Mouse (Mus musculus) limb, embryonic 14.5 days (tissue): ENCODE data around the gene 4930404H24Rik. TPM values are rescaled to one million over a fixed set of nuclear protein-coding genes. Genes with fewer than 3 reads are reported as not detected.
"Not testable (repeated sequence)": the region's sequence is repeated elsewhere in the genome, so short reads cannot be mapped to it uniquely, and the experiment has no call there.

Experiments used
- ATAC-seq: fragments of 200-750 bp; cut with Nextera tagmentation; 2 replicates; pipeline ENCODE4 v1.8.0; 2017; ENCODE audit warnings: low read depth, moderate number of reproducible peaks, moderate TSS enrichment; ENCODE audit not compliant: low FRiP score
- DNase-seq: peaks from one replicate; pipeline ENCODE4 v3.0.0-alpha.2; 2015; ENCODE audit warnings: low spot score
- H3K27ac ChIP-seq: fragments of 300-500 bp; sonication (generic); replicated peaks from 2 replicates; pipeline ENCODE4 v1.5.1; 2014; ENCODE audit warnings: low read depth, mild to moderate bottlenecking, low read length, moderate library complexity, mixed read lengths
- H3K27me3 ChIP-seq: fragments of 300-500 bp; sonication (generic); 2 replicates; pipeline ENCODE4 v1.6.1; 2014; ENCODE audit warnings: low read length, mixed read lengths; ENCODE audit not compliant: control insufficient read depth, insufficient read depth
- H3K36me3 ChIP-seq: fragments of 300-500 bp; sonication (generic); 2 replicates; pipeline ENCODE4 v1.6.1; 2014; ENCODE audit warnings: mild to moderate bottlenecking, low read length, moderate library complexity, mixed read lengths; ENCODE audit not compliant: control insufficient read depth, insufficient read depth
- H3K4me1 ChIP-seq: fragments of 300-500 bp; sonication (generic); 2 replicates; pipeline ENCODE4 v1.6.1; 2014; ENCODE audit warnings: antibody characterized with exemption, low read length, mixed read lengths; ENCODE audit not compliant: control insufficient read depth, insufficient read depth
- H3K4me2 ChIP-seq: fragments of 300-500 bp; sonication (generic); replicated peaks from 2 replicates; pipeline ENCODE4 v1.6.1; 2014; ENCODE audit warnings: low read depth, mild to moderate bottlenecking, low read length, moderate library complexity; ENCODE audit not compliant: severe bottlenecking
- H3K4me3 ChIP-seq: fragments of 300-500 bp; sonication (generic); replicated peaks from 2 replicates; pipeline ENCODE4 v1.5.1; 2014; ENCODE audit warnings: low read length
- H3K9ac ChIP-seq: fragments of 300-500 bp; sonication (generic); 2 replicates; pipeline ENCODE4 v1.6.1; 2014; ENCODE audit warnings: mild to moderate bottlenecking, low read depth, low read length, moderate library complexity; ENCODE audit not compliant: severe bottlenecking
- H3K9me3 ChIP-seq: fragments of 300-500 bp; sonication (generic); 2 replicates; pipeline ENCODE4 v1.6.1; 2016; ENCODE audit warnings: low read length; ENCODE audit not compliant: control insufficient read depth
- POLR2A ChIP-seq: fragments of 200-500 bp; IDR thresholded peaks from 2 replicates; pipeline ENCODE4 v1.8.0; 2012; ENCODE audit warnings: inconsistent platforms, mild to moderate bottlenecking, moderate library complexity, borderline replicate concordance; ENCODE audit not compliant: insufficient read depth, insufficient read length; ENCODE audit errors: extremely low read depth
- WGBS: fragments of 180-500 bp; shearing (Covaris S2); extraction: QIAGEN DNeasy Blood & Tissue Kit; methylation state at CpG from one replicate; pipeline ENCODE4 v1.1.7; 2014; 5-methylcytosine and 5-hydroxymethylcytosine counted together
- polyA plus RNA-seq, 2 experiments: library from polyadenylated mRNA; depleted of rRNA in 1 of 2; stranded (reverse) in 1 of 2; unstranded in 1 of 2; fragments of >200 nt; fragmentation: Nextera tagmentation in 1 of 2; extraction: Ambion mirVana in 1 of 2; gene quantifications; 2 replicates each; pipeline versions ENCODE4 v1.2.1 to v1.2.3; 2012 to 2014

Gene 4930404H24Rik
- polyA plus RNA-seq, 2 experiments: not detected

- no peak for TF ChIP-seq POLR2A
- H3K36me3 ChIP-seq: no peaks in the 10 kb centered on the region
- DNase-seq (no peak), ATAC-seq (no peak)
- no peak overlapping the region for H3K27ac ChIP-seq
- 15% methylated on average over 6 of the region's 6 CpGs for WGBS
- no peaks in the 10 kb centered on the region for H3K9me3 ChIP-seq
- no peak overlapping the region for H3K4me3 ChIP-seq
- H3K4me2 ChIP-seq: no peak overlapping the region
- H3K4me1 ChIP-seq: peaks cover 11% of the 10 kb centered on the region
- H3K9ac ChIP-seq: no peak overlapping the region
- peaks cover 17% of the 10 kb centered on the region for H3K27me3 ChIP-seq
These were observed 1.2 kb downstream of the 4930404H24Rik start for GRCm38 (mm10) chr2:153493781-153494292.

- WGBS: 13% methylated on average over 9 of the region's 9 CpGs
- Histone ChIP-seq H3K9me3 (no peaks in the 10 kb centered on the region), H3K36me3 (no peaks in the 10 kb centered on the region), H3K27ac (no peak overlapping the region), H3K4me3 (no peak overlapping the region), H3K4me1 (peaks cover 11% of the 10 kb centered on the region), H3K27me3 (peaks cover 17% of the 10 kb centered on the region), H3K4me2 (no peak overlapping the region), H3K9ac (no peak overlapping the region)
- DNase-seq (no peak), ATAC-seq (no peak)
- no peak for TF ChIP-seq POLR2A
These were observed 1.8 kb downstream of the 4930404H24Rik start for GRCm38 (mm10) chr2:153494293-153494811.

GRCm38 (mm10) chr2:153495391-153495790 is 2.8 kb downstream of the 4930404H24Rik start:
- H3K36me3 ChIP-seq, H3K9ac ChIP-seq, H3K4me2 ChIP-seq, ATAC-seq, H3K4me3 ChIP-seq, H3K27ac ChIP-seq, H3K9me3 ChIP-seq, DNase-seq: not testable (repeated sequence)
- H3K27me3 ChIP-seq: peaks cover 17% of the 10 kb centered on the region
- 93% methylated on average over 4 of the region's 4 CpGs for WGBS
- peaks cover 11% of the 10 kb centered on the region for H3K4me1 ChIP-seq

GRCm38 (mm10) chr2:153495818-153496217 is 3.2 kb downstream of the 4930404H24Rik start:
- no peaks in the 10 kb centered on the region for H3K9me3 ChIP-seq
- no peaks in the 10 kb centered on the region for H3K36me3 ChIP-seq
- H3K4me1 ChIP-seq: peaks cover 11% of the 10 kb centered on the region
- no peak for ATAC-seq
- TF ChIP-seq POLR2A: no peak
- H3K4me2 ChIP-seq: no peak overlapping the region
- no peak overlapping the region for H3K4me3 ChIP-seq
- no peak overlapping the region for H3K9ac ChIP-seq
- no peak for DNase-seq
- peaks cover 17% of the 10 kb centered on the region for H3K27me3 ChIP-seq
- H3K27ac ChIP-seq: no peak overlapping the region
- 75% methylated on average over 4 of the region's 4 CpGs for WGBS

GRCm38 (mm10) chr2:153496301-153496700 is 3.7 kb downstream of the 4930404H24Rik start:
- Histone ChIP-seq H3K4me1 (peaks cover 11% of the 10 kb centered on the region), H3K4me2 (no peak overlapping the region), H3K36me3 (no peaks in the 10 kb centered on the region), H3K9me3 (no peaks in the 10 kb centered on the region), H3K9ac (no peak overlapping the region), H3K27me3 (peaks cover 13% of the 10 kb centered on the region), H3K4me3 (no peak overlapping the region), H3K27ac (no peak overlapping the region)
- DNase-seq: no peak
- 83% methylated on average over 6 of the region's 6 CpGs for WGBS
- no peak for ATAC-seq
- no peak for TF ChIP-seq POLR2A
